Mouse (Mus musculus): ENCODE measurements at regions not wholly inside any gene's neighbourhood (a gene's known extent, or its start where the extent isn't known, plus 50 kb on each side); places are given as distances from the start of the nearest gene placed in this dataset.
A peak's percentile ranks its signal among the peaks of the same experiment; 100 is the strongest.
"Not testable (repeated sequence)": the region's sequence is repeated elsewhere in the genome, so short reads cannot be mapped to it uniquely, and the experiment has no call there.

GRCm38 (mm10) chr13:99729145-99729544, 171.7 kb downstream of the Cartpt start:
- ATAC-seq, result no peak

- no peak for ATAC-seq
Measured at GRCm38 (mm10) chr13:99724245-99724644, 176.6 kb downstream of the Cartpt start.

GRCm38 (mm10) chr13:99723237-99723981, 177.5 kb downstream of the Cartpt start:
- ATAC-seq, result no peak

- ATAC-seq, result no peak
Measured at GRCm38 (mm10) chr13:99720566-99720965, 180.3 kb downstream of the Cartpt start.

GRCm38 (mm10) chr13:99696559-99696890, 180.2 kb upstream of the Map1b start:
- no peak for ATAC-seq

GRCm38 (mm10) chr13:99695874-99696558, 179.7 kb upstream of the Map1b start:
- no peak for ATAC-seq

- no peak for ATAC-seq
Measured at GRCm38 (mm10) chr13:99679934-99680333, 163.6 kb upstream of the Map1b start.

- no peak for ATAC-seq
Measured at GRCm38 (mm10) chr13:99679430-99679829, 163.1 kb upstream of the Map1b start.

GRCm38 (mm10) chr13:99676393-99676792, 160.1 kb upstream of the Map1b start:
- ATAC-seq, result no peak

- no peak for ATAC-seq
Measured at GRCm38 (mm10) chr13:99675951-99676350, 159.6 kb upstream of the Map1b start.

GRCm38 (mm10) chr13:99672714-99673113, 156.4 kb upstream of the Map1b start:
- ATAC-seq, result no peak

- ATAC-seq, result no peak
Measured at GRCm38 (mm10) chr13:99671747-99672146, 155.4 kb upstream of the Map1b start.

- no peak for ATAC-seq
Measured at GRCm38 (mm10) chr13:99669987-99670534, 153.7 kb upstream of the Map1b start.

GRCm38 (mm10) chr13:99668613-99669012, 152.3 kb upstream of the Map1b start:
- no peak for ATAC-seq

GRCm38 (mm10) chr13:99666086-99666485, 149.7 kb upstream of the Map1b start:
- no peak for ATAC-seq

GRCm38 (mm10) chr13:99663422-99663821, 147.1 kb upstream of the Map1b start:
- not testable (repeated sequence) for ATAC-seq

GRCm38 (mm10) chr13:99647661-99648204, 131.4 kb upstream of the Map1b start:
- peak; percentile 32 for ATAC-seq

- ATAC-seq, result no peak
Measured at GRCm38 (mm10) chr13:99644771-99645170, 128.4 kb upstream of the Map1b start.

GRCm38 (mm10) chr13:99642811-99643210, 126.5 kb upstream of the Map1b start:
- ATAC-seq, result no peak

- no peak for ATAC-seq
Measured at GRCm38 (mm10) chr13:99642301-99642700, 126.0 kb upstream of the Map1b start.

GRCm38 (mm10) chr13:99641386-99642165, 125.2 kb upstream of the Map1b start:
- no peak for ATAC-seq

- ATAC-seq, result no peak
Measured at GRCm38 (mm10) chr13:99632706-99633105, 116.4 kb upstream of the Map1b start.

GRCm38 (mm10) chr13:99630800-99631199, 114.5 kb upstream of the Map1b start:
- no peak for ATAC-seq
